Mouse (Mus musculus): Measurements from ENCODE around the gene Plch1. TPM values are rescaled to one million over a fixed set of nuclear protein-coding genes. Genes with fewer than 3 reads are reported as not detected.

Plch1 gene
- polyA plus RNA-seq (2015; fragmentation: Nextera tagmentation; extraction: Ambion mirVana): 10.3 and 11.3 TPM in 2 replicates

- peak; percentile 77 for ATAC-seq (replicated peaks; ENCODE audit: low FRiP score)
- H3K4me2 ChIP-seq: peak within 1 kb of the TSS; percentile 88
- peak within 1 kb of the TSS; percentile 59 for H3K4me3 ChIP-seq (replicated peaks)
- H3K4me1 ChIP-seq: peaks cover 43% of the 10 kb centered on the region
- under 1% methylated on average over 12 of the region's 12 CpGs for whole genome bisulfite sequencing
- H3K27me3 ChIP-seq: no peaks in the 10 kb centered on the region
- peak within 1 kb of the TSS; percentile 58 for H3K9ac ChIP-seq
- no peaks in the 10 kb centered on the region for H3K9me3 ChIP-seq (replicated peaks)
- H3K27ac ChIP-seq: peak within 1 kb of the TSS; percentile 89
- no peaks in the 10 kb centered on the region for H3K36me3 ChIP-seq
Observed at GRCm38 (mm10) chr3:63899309-63899695, at the start of gene Plch1. Gene Plch1 (minus strand): TSS chr3:63899472.

DNA sequence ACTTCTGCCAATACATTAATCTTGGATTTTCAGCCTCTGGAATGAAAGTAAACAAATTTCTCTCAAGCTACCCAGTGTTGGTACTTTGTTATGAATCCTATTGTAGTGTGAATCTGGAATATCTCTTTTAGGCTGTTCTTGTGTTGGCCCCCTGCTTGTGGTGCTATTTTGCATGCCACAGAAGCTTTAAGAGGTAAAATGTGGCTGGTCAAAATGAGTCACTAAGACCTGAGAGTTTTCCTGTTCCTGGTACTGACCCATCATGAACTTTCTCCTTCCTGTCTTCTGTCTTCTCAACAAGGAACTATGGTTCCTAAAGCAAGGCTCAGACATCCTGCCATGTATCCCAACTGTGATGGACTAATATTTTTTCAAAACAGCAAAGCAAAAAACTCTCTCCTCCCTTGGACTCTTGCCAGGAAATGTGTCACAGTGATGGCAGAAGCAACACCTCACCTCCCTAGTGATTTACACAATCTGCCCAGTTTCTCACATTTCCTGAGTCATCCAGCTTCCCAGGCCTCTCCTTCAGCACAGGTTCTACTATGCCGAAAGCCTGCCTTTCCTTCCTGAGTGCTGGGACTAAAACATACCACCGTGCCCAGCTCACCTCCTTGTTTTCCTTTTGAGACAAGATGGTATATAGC, 42.1 kb upstream of the Plch1 start:
- WGBS: 79% methylated on average over 2 of the region's 2 CpGs
- no peak overlapping the region for H3K4me2 ChIP-seq
- no peak for ATAC-seq (replicated peaks; ENCODE audit: low FRiP score)

DNA sequence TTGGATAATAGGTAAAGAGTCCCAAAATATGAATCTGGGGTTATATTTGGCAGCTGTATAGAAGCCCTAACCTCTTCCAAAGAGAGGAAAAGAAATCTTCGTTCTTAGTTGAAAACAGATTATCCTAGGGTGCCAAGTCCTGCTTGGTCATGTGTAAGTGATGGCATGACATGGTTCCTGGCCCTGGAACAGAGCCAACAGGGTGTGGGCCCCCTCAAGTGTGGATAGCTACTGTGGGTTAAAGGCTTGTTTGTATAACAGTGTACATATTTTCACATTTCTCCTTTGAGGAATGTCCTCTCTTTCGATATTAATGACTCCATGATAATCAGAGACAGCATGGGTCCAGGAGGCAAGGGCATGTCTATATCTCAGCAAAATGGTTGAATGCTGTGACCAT, 39.7 kb upstream of the Plch1 start:
- no peak overlapping the region for H3K4me2 ChIP-seq
- no peak overlapping the region for H3K4me3 ChIP-seq (replicated peaks)
- ATAC-seq (replicated peaks; ENCODE audit: low FRiP score): no peak
- H3K27me3 ChIP-seq: no peaks in the 10 kb centered on the region
- 95% methylated on average over 2 of the region's 2 CpGs for WGBS
- H3K9me3 ChIP-seq (replicated peaks): no peaks in the 10 kb centered on the region
- H3K4me1 ChIP-seq: no peaks in the 10 kb centered on the region
- no peak overlapping the region for H3K9ac ChIP-seq
- no peak overlapping the region for H3K27ac ChIP-seq
- peaks cover 5% of the 10 kb centered on the region for H3K36me3 ChIP-seq

More for the DNA sequence above, 42.1 kb upstream of the Plch1 start:
- no peaks in the 10 kb centered on the region for H3K27me3 ChIP-seq
- H3K4me3 ChIP-seq (replicated peaks): no peak overlapping the region
- H3K9ac ChIP-seq: no peak overlapping the region
- no peak overlapping the region for H3K27ac ChIP-seq
- no peaks in the 10 kb centered on the region for H3K9me3 ChIP-seq (replicated peaks)
- peaks cover 17% of the 10 kb centered on the region for H3K36me3 ChIP-seq
- no peaks in the 10 kb centered on the region for H3K4me1 ChIP-seq

DNA sequence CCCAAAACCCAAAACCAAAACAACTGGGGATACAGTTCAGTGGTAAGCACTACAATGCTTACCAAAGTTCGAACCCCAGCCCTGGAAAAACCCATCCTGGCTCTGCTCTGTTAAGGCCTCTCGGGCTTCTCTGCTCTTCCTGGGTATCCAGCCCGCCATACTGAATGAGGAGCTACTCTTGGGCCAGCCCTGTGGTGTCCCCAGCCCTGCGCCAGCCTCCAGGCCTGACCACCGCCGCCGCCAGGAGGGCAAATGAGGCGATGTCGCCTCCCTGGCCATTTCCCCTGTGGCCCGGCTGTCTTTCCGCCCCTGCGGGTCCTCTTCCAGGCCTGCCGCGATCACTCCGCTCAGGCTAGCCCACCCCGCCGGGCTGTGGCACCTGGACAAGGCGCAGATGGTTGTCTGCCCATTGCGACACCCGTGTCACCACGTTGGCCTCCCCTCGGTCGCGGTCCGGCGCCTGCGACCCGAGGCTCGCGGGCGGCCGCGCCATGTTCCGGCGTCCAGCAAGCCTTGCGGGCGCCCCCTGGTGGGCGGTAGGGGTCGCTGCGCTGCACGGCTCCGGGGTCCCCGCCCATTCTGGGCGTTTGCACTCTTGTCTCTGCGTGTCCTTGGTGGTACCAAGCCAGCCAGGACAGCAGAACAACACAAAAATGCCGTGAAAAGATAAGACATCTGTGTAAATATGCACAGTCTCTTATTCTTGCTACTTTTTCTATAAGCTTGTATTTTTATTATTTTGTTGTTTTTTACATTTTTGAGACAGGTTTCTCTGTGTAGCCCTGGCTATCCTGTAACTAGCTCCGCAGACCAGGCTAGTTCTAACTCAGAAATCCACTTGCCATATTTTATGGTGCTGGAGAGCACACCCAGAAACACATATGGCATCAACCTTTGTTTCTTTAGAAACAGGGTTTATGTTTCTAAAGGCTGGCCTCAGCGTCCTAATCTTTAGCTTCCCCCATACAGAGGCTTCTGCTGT, 29.9 kb upstream of the Plch1 start, which contains the start of gene E130311K13Rik:
E130311K13Rik (minus strand) TSS at position 595 of the 982 bp plus-strand sequence.
- Histone ChIP-seq H3K4me1 (peaks cover 7% of the 10 kb centered on the region; the same call in 1 of the 2 replicates), H3K9me3 (replicated peaks) (no peaks in the 10 kb centered on the region), H3K4me3 (replicated peaks) (peak within 1 kb of the TSS; percentile 57), H3K36me3 (no peaks in the 10 kb centered on the region), H3K27me3 (no peaks in the 10 kb centered on the region), H3K27ac (peak within 1 kb of the TSS; percentile 80), H3K9ac (peak within 1 kb of the TSS; percentile 63), H3K4me2 (peak within 1 kb of the TSS; percentile 65)
- ATAC-seq (replicated peaks; ENCODE audit: low FRiP score): peak; percentile 98
- 5% methylated on average over 48 of the region's 48 CpGs for WGBS

- no peak for ATAC-seq (replicated peaks; ENCODE audit: low FRiP score)
- H3K27me3 ChIP-seq: no peaks in the 10 kb centered on the region
- no peak overlapping the region for H3K4me2 ChIP-seq
- no peak overlapping the region for H3K4me3 ChIP-seq (replicated peaks)
- no peaks in the 10 kb centered on the region for H3K4me1 ChIP-seq
- peaks cover 16% of the 10 kb centered on the region for H3K36me3 ChIP-seq
- H3K27ac ChIP-seq: no peak overlapping the region
- 73% methylated on average over 3 of the region's 3 CpGs for WGBS
- no peaks in the 10 kb centered on the region for H3K9me3 ChIP-seq (replicated peaks)
- H3K9ac ChIP-seq: no peak overlapping the region
Observed at GRCm38 (mm10) chr3:63919634-63920033, 20.4 kb upstream of the Plch1 start.

- Histone ChIP-seq H3K9ac (no peak overlapping the region), H3K4me3 (replicated peaks) (no peak overlapping the region)
- WGBS: 49% methylated on average over 4 of the region's 4 CpGs
Observed at GRCm38 (mm10) chr3:63910301-63910700, 11.0 kb upstream of the Plch1 start.

DNA sequence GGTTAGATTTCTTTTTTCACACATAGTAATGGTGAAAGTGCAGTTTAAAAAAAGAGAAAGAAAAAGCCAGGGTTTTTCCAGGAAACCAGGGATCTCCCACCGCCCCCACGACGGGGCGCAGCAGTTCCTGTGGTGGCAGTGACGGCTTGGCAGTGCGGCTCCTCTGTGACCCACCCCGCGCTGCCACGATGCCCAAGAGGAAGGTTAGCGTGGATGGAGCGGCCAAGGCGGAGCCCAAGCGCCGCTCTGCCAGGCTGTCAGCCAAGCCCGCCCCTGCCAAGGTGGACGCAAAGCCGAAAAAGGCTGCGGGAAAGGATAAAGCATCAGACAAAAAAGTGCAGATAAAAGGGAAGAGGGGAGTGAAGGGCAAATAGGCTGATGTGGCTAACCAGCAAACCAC, 6.0 kb upstream of the Plch1 start:
- Histone ChIP-seq H3K4me2 (peak overlapping the region; percentile 71), H3K27ac (no peak overlapping the region), H3K27me3 (no peaks in the 10 kb centered on the region; the same call in 1 of the 2 replicates), H3K4me1 (peaks cover 10% of the 10 kb centered on the region), H3K36me3 (no peaks in the 10 kb centered on the region), H3K4me3 (replicated peaks) (peak overlapping the region; percentile 36), H3K9me3 (replicated peaks) (no peaks in the 10 kb centered on the region), H3K9ac (peak overlapping the region; percentile 43)
- 2% methylated on average over 18 of the region's 18 CpGs for WGBS
- ATAC-seq (replicated peaks; ENCODE audit: low FRiP score): no peak

More at GRCm38 (mm10) chr3:63910301-63910700, 11.0 kb upstream of the Plch1 start:
- no peaks in the 10 kb centered on the region for H3K36me3 ChIP-seq
- H3K9me3 ChIP-seq (replicated peaks): no peaks in the 10 kb centered on the region
- no peak overlapping the region for H3K4me2 ChIP-seq
- no peak for ATAC-seq (replicated peaks; ENCODE audit: low FRiP score)
- H3K27me3 ChIP-seq: no peaks in the 10 kb centered on the region; the same call in 1 of the 2 replicates
- H3K4me1 ChIP-seq: peaks cover 2% of the 10 kb centered on the region
- H3K27ac ChIP-seq: no peak overlapping the region

DNA sequence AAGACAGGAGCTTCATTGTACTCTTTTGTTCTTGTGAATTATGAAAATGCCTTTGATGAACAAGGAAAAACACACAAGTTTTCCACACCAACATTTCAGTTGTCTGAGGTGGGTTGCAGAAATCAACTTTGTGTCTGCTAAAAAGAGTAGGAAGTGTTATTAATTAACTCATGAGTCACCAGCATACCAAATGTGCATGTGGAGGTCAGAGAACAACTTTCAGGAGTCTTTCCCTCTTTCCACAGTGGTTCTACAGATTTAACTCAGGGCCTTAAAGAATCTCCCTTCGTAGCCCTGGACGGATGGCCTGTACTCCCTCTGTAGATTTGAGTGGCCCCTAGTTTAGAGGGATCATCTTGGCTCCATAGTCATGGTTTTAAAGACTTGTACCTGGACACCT, 4.9 kb upstream of the Plch1 start:
- H3K9ac ChIP-seq: no peak overlapping the region
- H3K27me3 ChIP-seq: no peaks in the 10 kb centered on the region; the same call in 1 of the 2 replicates
- H3K4me1 ChIP-seq: peaks cover 20% of the 10 kb centered on the region
- WGBS: 74% methylated on average over 2 of the region's 2 CpGs
- no peak overlapping the region for H3K4me2 ChIP-seq
- no peaks in the 10 kb centered on the region for H3K36me3 ChIP-seq
- no peak for ATAC-seq (replicated peaks; ENCODE audit: low FRiP score)
- H3K9me3 ChIP-seq (replicated peaks): no peaks in the 10 kb centered on the region
- H3K27ac ChIP-seq: peak overlapping the region; percentile 75
- H3K4me3 ChIP-seq (replicated peaks): no peak overlapping the region

DNA sequence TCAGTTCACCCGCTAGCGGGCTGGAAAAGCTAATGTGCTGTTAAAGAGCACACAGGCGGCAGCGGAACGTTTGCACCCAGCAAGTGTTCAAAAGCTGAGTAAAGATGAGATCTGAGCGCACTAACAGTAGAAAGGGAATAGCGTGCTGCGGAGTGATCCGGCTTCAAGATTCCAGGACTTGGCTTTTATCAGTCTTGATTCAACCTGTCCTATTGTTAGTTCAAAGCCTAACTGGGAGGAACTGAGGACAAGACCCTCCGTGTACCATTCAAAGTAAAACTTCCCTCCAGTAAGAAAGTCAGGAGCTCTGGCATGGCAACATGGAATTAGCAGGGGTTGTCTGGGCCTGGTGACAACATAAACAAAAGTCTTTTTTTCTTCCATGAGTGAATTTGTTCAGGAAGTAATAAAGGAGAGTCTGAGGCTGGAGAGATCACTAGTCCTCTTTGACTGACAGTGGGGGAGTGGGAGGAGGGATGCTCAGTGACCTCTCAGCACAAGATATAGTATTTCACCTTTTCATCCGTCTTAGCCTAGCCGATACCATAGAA, 824 bp upstream of the Plch1 start:
- H3K4me2 ChIP-seq: peak overlapping the region; percentile 88
- H3K4me1 ChIP-seq: peaks cover 42% of the 10 kb centered on the region
- peak overlapping the region; percentile 59 for H3K4me3 ChIP-seq (replicated peaks)
- H3K9ac ChIP-seq: no peak overlapping the region
- no peaks in the 10 kb centered on the region for H3K36me3 ChIP-seq
- peak overlapping the region; percentile 89 for H3K27ac ChIP-seq
- WGBS: 3% methylated on average over 12 of the region's 12 CpGs
- no peaks in the 10 kb centered on the region for H3K9me3 ChIP-seq (replicated peaks)
- ATAC-seq (replicated peaks; ENCODE audit: low FRiP score): peak; percentile 53
- no peaks in the 10 kb centered on the region for H3K27me3 ChIP-seq

- under 1% methylated on average over 41 of the region's 41 CpGs for WGBS
- ATAC-seq (replicated peaks; ENCODE audit: low FRiP score): peak; percentile 80
- no peaks in the 10 kb centered on the region for H3K9me3 ChIP-seq (replicated peaks)
- peak overlapping the region; percentile 58 for H3K9ac ChIP-seq
- H3K36me3 ChIP-seq: no peaks in the 10 kb centered on the region
- peak overlapping the region; percentile 59 for H3K4me3 ChIP-seq (replicated peaks)
- peak overlapping the region; percentile 88 for H3K4me2 ChIP-seq
- peak overlapping the region; percentile 89 for H3K27ac ChIP-seq
- H3K27me3 ChIP-seq: no peaks in the 10 kb centered on the region
- H3K4me1 ChIP-seq: peaks cover 41% of the 10 kb centered on the region
Observed at GRCm38 (mm10) chr3:63898581-63899308, 527 bp downstream of the Plch1 start.

DNA sequence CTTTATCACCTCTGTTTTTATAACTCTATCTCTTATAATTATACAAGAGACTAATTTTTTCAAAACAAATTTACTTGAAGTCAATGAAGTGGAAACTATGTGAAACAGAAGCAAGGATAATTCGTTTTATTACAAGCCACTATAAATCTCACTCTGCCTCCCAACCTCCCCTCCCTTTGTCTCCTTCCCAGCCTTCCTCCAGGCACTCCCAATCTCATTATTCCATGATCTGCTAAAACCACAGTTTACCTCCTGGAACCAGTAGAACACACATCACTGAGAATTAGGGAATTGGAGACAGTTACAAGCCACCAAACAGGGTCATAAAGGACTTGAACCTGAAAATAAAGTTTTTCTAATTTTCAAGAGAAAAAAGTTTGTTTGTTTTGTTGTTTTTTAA, 2.1 kb downstream of the Plch1 start:
- H3K4me2 ChIP-seq: peak overlapping the region; percentile 88
- ATAC-seq (replicated peaks; ENCODE audit: low FRiP score): no peak
- H3K27me3 ChIP-seq: no peaks in the 10 kb centered on the region
- 2% methylated on average over 1 of the region's 1 CpGs for WGBS
- 0 out of 2 replicates have a peak overlapping the region, but pooled peaks have one; percentile 59 for H3K4me3 ChIP-seq (replicated peaks)
- no peak overlapping the region for H3K27ac ChIP-seq
- H3K36me3 ChIP-seq: no peaks in the 10 kb centered on the region
- H3K4me1 ChIP-seq: peaks cover 45% of the 10 kb centered on the region
- H3K9me3 ChIP-seq (replicated peaks): no peaks in the 10 kb centered on the region
- H3K9ac ChIP-seq: no peak overlapping the region
